Mouse (Mus musculus) Patski (cell line): ENCODE results near the gene Mbd6. TPM values are rescaled to one million over a fixed set of nuclear protein-coding genes. Genes with fewer than 3 reads are reported as not detected.

Experiments
- ATAC-seq: fragments of 100-300 bp; one replicate; pipeline ENCODE4 v1.8.0; 2021
- CTCF ChIA-PET: fragments of 350-600 bp; sonication (Branson Sonifier 250); formaldehyde crosslinking; loops from one replicate; lab custom pipeline; 2022; ENCODE audit warnings: inconsistent platforms; lab: Charles Lee
- POLR2A ChIA-PET: fragments of 350-600 bp; sonication (Branson Sonifier 250); formaldehyde crosslinking; loops from one replicate; lab custom pipeline; 2022; ENCODE audit warnings: antibody characterized with exemption, inconsistent platforms; lab: Charles Lee
- DNase-seq: peaks from one replicate; pipeline ENCODE4 v3.0.0-alpha.2; 2011; ENCODE audit warnings: low read depth, low spot score
- H3K27me3 ChIP-seq: fragments of 371-371 bp; one replicate; pipeline ENCODE4 v1.5.1; 2021
- CTCF ChIP-seq: fragments of 100-300 bp; IDR thresholded peaks from one replicate; pipeline ENCODE4 v1.5.1; 2021
- in situ Hi-C: fragments of 300-500 bp; cut with MboI; formaldehyde crosslinking; loops from 3 replicates; pipeline ENCODE4 v1.11.1; 2018; ENCODE audit warnings: low pct_unique_long_range_greater_than_20kb, mixed read lengths
- polyA plus RNA-seq: library from polyadenylated mRNA; unstranded; gene quantifications from one replicate; pipeline ENCODE4 v1.2.3, GENCODE M21; 2021

Mbd6 gene
- polyA plus RNA-seq, 1 experiment from 2014 or later, result 55.1 TPM

DNA sequence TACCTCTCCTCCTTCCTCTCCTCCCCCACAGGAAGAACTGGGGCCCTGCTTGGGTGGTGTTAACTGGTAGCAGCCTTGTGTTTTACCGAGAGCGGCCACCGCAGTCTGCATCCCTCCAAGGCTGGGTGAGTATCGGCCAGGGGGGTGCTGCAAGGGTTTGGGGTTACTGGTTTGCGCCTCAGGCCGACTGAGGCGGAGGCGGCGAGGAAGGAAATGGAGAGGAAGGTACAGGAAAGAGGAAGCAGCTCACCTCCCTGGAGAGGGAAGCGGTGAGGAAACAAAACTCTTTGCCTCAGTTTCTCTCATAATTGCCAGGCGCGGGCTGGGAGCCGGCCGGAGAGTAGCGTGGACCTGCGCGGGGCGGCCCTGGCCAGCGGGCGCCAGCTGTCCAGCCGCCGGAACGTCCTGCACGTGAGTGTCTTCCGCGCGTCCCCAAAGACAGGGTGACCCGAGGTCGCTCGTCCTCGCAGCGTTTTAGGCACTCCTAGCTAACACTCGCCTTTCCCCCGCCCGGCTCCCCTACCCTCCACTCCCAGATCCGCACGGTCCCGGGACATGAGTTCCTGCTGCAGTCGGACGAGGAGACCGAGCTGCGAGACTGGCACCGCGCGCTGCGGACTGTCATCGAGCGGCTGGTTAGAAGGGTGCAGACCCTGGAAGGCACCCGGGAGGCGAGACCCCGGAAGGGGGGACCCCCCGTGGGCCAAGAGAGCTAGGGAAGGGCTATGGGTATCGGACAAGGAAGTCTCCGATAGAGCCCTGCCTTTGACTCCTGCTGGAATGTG, 37.4 kb upstream of the Mbd6 start:
- ChIA-PET CTCF (interaction anchor here (0.9 kb wide), 1 partner anchor 13 kb away, joined by 4 read pairs; no protein-coding TSS in a partner anchor), POLR2A (interaction anchor here (0.6 kb wide), 1 partner anchor 139 kb away, joined by 3 read pairs; no protein-coding TSS in a partner anchor)
- peaks cover 13% of the 10 kb centered on the region for H3K27me3 ChIP-seq
- ATAC-seq, result no peak
- no peak for DNase-seq
- TF ChIP-seq CTCF, result no peak
- in situ Hi-C loops, result loop anchor here (10.0 kb wide), 1 partner anchor 211 kb away; no protein-coding TSS in a partner anchor

DNA sequence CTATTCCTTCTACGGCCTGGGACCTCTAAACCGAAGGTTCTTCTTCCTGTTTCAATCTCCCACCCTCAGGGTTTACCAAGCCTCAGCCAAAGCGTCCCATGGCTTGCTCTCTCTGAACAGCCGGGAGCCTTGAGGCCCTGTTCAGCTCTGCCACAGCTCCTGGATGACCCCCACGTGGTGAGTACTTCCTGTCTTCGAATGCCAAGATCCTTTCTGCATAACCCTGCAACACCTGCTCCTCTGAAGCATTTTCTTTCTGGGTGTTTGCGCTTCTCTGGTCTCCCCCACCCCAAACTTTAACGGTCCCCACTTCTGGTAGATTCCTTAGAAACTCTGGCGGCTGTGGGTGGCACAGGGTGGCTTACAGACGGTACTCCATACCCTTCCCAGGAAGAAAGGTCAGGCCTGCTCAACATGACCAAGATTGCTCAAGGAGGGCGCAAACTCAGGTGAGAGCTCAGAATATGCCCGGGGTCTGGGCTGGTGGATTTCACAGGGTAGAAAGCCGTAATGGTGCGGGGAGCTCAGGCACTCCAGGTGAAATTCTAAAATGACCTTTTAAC, 36.7 kb upstream of the Mbd6 start:
- ChIA-PET POLR2A (no interaction called here), CTCF (no interaction called here)
- no peak for TF ChIP-seq CTCF
- in situ Hi-C loops, result loop anchor here (10.0 kb wide), 1 partner anchor 211 kb away; no protein-coding TSS in a partner anchor
- ATAC-seq (no peak), DNase-seq (no peak)
- H3K27me3 ChIP-seq, result peaks cover 13% of the 10 kb centered on the region

DNA sequence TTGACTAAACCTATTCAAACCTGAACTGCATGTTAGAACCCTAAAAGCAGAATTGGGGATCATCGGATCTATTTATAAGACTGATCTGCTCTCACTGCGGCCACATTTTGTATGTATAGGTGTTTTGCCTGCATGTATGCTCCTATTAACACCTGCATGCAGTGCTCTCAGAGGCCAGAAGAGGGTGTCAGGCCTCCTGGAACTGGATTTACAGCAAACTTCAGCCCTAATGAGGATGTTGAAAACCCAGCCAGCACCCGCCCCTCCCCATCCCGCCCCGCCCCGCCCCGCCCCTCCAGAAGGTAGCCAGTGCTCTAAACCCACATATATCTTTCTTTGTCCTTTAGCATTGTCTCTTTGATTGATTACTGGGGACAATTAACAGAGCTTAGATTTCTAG, 35.7 kb upstream of the Mbd6 start:
- ChIA-PET CTCF (interaction anchor here (0.7 to 4.0 kb wide), 3 partner anchors 14 to 27 kb away, joined by 3 to 17 read pairs (median 5); partner anchors contain the start of gene Gli1), POLR2A (no interaction called here)
- TF ChIP-seq CTCF, result no peak
- ATAC-seq (no peak), DNase-seq (no peak)
- peaks cover 11% of the 10 kb centered on the region for H3K27me3 ChIP-seq
- in situ Hi-C loops, result loop anchor here (10.0 kb wide), 1 partner anchor 210 kb away; no protein-coding TSS in a partner anchor

DNA sequence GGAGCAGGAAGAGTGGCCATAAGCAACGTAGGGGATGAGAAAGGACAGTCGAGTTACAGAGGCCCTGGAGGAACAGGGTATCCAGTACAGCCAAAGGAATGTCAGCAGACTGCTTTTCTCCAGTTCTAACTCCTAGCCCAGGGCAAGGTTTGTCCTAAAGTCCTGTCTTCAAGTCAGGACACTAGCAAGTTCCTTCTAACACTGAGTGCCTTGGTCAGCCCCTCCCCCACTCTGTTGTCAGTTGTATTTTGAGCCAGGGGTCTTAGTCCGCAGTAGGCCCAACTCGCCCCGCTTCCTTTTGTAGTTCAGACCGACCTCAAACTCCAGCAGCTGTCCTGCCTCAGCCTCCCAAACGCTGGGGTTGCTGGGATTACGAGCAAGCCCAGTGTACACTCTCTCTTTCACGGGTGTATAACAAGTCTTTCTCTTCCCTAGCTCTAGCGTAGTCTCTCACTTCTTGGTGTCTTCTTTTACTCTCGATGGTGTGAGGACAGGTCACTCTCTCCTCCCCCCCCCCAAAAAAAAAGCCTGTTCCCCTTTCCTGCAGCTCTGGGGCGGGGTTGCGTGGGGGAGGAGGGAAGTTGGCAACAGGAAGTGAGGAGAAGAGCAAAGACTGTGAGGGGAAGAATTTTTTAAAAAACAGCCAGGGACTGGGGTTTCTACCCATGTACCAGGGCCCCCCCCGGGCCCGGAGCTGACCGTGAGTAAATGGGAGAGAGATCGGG, 34.5 kb upstream of the Mbd6 start:
- no peak for ATAC-seq

DNA sequence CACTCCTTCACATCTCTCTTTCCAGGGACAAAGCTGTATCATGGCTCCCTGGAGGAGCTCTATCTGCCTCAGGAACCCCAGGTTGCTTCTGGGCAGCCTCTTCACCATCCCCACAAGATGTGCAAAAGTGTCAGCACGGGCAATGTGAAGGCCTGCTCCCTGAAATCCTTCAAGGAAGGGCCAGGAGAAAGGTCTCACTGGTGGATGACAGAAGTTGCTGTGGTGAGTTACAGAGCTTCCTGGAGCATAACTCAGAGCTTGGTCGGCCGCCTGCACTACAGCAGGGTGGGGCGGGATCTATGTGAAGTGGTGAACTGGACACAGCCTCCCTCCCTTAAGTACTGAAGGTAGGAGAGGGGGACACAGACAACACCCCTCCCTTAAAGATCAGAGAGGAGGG, 33.9 kb upstream of the Mbd6 start:
- DNase-seq, result no peak
- ChIA-PET CTCF (interaction anchor here (4.0 kb wide), 1 partner anchor 16 kb away, joined by 17 read pairs; no protein-coding TSS in a partner anchor), POLR2A (no interaction called here)
- no peak for ATAC-seq
- peaks cover 8% of the 10 kb centered on the region for H3K27me3 ChIP-seq
- in situ Hi-C loops, result loop anchor here (10.0 kb wide), 1 partner anchor 208 kb away; no protein-coding TSS in a partner anchor
- no peak for TF ChIP-seq CTCF

More for the DNA sequence above, 34.5 kb upstream of the Mbd6 start:
- TF ChIP-seq CTCF, result no peak
- in situ Hi-C loops, result loop anchor here (10.0 kb wide), 1 partner anchor 208 kb away; no protein-coding TSS in a partner anchor
- ChIA-PET CTCF (interaction anchor here (1.4 to 4.0 kb wide), 2 partner anchors 16 to 19 kb away, joined by 5 to 17 read pairs; partner anchors contain the start of gene Gli1), POLR2A (interaction anchor here (0.6 kb wide), 1 partner anchor 107 kb away, joined by 3 read pairs; no protein-coding TSS in a partner anchor)
- no peak for DNase-seq
- H3K27me3 ChIP-seq, result peaks cover 8% of the 10 kb centered on the region

DNA sequence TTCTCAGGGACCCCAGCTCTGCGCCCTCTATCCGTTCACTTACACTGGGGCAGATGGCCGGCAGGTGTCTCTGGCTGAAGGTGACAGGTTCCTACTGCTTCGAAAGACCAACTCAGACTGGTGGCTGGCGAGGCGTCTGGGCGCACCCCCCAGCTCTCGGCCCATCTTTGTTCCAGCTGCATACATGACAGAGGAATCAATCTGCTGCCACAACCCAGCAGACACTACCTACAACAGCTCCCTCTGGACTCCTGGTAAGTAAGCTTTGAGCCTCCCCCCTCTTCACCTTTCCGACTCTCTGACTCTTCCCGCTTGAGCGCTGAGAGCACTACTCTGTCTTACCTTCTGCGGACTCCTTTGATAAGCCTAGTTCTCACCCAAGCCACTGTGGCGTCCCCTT, 33.4 kb upstream of the Mbd6 start:
- peaks cover 8% of the 10 kb centered on the region for H3K27me3 ChIP-seq
- ATAC-seq (no peak), DNase-seq (no peak)
- CTCF ChIA-PET, result interaction anchor here (1.6 to 4.0 kb wide), 2 partner anchors 10 to 17 kb away, joined by 7 to 17 read pairs; partner anchors contain the start of gene Mars
- in situ Hi-C loops, result loop anchor here (10.0 kb wide), 1 partner anchor 207 kb away; no protein-coding TSS in a partner anchor
- POLR2A ChIA-PET, result no interaction called here
- TF ChIP-seq CTCF, result no peak

DNA sequence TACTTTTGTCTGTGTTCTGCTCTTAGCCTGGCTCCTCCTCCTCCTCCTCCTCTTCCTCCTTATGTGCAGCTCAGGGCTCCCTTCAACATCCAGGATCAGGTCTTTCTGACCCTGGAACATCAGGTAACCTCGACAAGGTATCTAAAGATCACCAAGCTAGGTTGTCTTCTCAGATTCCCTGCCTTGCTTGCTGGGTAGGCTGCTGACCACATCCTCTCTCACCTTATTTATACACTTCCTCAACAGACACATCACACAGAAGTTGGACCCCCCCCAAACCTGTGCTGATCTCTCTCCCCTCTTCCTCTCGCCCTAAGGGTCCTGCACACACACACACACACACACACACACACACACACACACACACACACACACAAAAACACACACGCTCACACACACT, 32.8 kb upstream of the Mbd6 start, which contains the start of gene Arhgap9:
Gene Arhgap9 (plus strand): TSS at position 344 of the 400 bp plus-strand sequence.
- DNase-seq (no peak), ATAC-seq (no peak)
- peaks cover 3% of the 10 kb centered on the region for H3K27me3 ChIP-seq
- no peak for TF ChIP-seq CTCF
- POLR2A ChIA-PET, result no interaction called here
- in situ Hi-C loops, result loop anchor here (10.0 kb wide), 1 partner anchor 207 kb away; no protein-coding TSS in a partner anchor
- CTCF ChIA-PET, result interaction anchor here (1.6 to 4.0 kb wide), 2 partner anchors 10 to 17 kb away, joined by 7 to 17 read pairs; partner anchors contain the start of gene Mars

DNA sequence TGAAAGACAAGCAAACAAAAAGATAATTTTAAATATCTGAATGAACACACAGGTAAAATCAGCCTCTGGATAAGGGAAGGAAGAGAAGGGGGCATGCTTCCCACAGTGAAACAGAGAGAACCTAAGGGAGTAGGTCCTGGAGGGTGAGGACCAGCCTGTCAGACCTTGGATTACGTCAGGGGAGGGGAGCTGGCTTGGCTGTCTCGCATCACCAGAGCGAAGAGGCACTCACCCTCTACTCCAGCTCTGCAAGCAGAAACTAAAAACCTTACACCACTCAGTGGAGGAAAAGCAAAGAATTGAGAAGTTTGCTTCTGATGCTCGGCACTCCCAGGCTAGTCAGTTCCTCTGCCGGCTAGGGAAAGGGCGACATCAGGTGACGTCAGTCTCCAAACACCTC, 31.2 kb upstream of the Mbd6 start:
- DNase-seq, result no peak
- in situ Hi-C loops, result loop anchor here (5.0 to 10.0 kb wide), 2 partner anchors 63 to 205 kb away; no protein-coding TSS in a partner anchor
- no peaks in the 10 kb centered on the region for H3K27me3 ChIP-seq
- TF ChIP-seq CTCF, result no peak
- ChIA-PET CTCF (interaction anchor here (0.6 to 1.7 kb wide), 4 partner anchors 8 to 104 kb away, joined by 3 to 5 read pairs (median 3); partner anchors contain the start of gene Mars), POLR2A (no interaction called here)
- peak; percentile 29 for ATAC-seq

DNA sequence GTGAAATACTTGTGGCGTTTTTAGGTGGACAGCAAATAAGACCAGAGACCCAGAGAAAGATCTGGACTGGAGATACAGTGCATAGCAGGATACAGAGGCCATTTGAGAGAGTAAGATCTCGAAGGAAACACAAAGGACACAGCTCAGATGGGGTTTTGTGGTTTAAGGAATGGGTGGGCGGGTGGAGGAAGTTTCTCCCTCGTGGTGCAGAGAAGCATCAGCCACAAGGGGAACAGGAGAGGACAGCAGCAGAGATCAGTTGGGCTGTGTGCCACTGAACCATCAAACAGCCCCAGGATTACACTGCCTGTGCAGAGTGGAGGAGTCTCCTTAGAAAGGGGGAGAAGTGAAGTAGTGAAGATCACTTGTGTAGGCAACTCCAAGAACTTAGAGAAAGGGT, 29.2 kb upstream of the Mbd6 start:
- in situ Hi-C loops, result loop anchor here (5.0 kb wide), 1 partner anchor 61 kb away; no protein-coding TSS in a partner anchor
- ATAC-seq (no peak), DNase-seq (no peak)
- ChIA-PET POLR2A (no interaction called here), CTCF (interaction anchor here (1.4 kb wide), 1 partner anchor 21 kb away, joined by 4 read pairs; no protein-coding TSS in a partner anchor)
- H3K27me3 ChIP-seq, result no peaks in the 10 kb centered on the region
- TF ChIP-seq CTCF, result no peak
